Mouse (Mus musculus) forebrain, embryonic 16.5 days (tissue): ENCODE measurements around the gene Lipa. TPM values are rescaled to one million over a fixed set of nuclear protein-coding genes. Genes with fewer than 3 reads are reported as not detected.

Experiments used
- ATAC-seq: fragments of 200-750 bp; cut with Nextera tagmentation; 2 replicates; pipeline ENCODE4 v1.8.0; 2017; ENCODE audit warnings: mild to moderate bottlenecking, moderate library complexity
- H3K27ac ChIP-seq: fragments of 300-500 bp; sonication (generic); 2 replicates; pipeline ENCODE4 v1.5.1; 2014; ENCODE audit warnings: low read length, control low read depth
- H3K27me3 ChIP-seq: fragments of 300-500 bp; sonication (generic); replicated peaks from 2 replicates; pipeline ENCODE4 v1.6.1; 2014; ENCODE audit warnings: low read length; ENCODE audit not compliant: control insufficient read depth, insufficient read depth
- H3K36me3 ChIP-seq: fragments of 300-500 bp; sonication (generic); 2 replicates; pipeline ENCODE4 v1.6.1; 2014; ENCODE audit not compliant: control insufficient read depth, insufficient read depth
- H3K4me1 ChIP-seq: fragments of 300-500 bp; sonication (generic); replicated peaks from 2 replicates; pipeline ENCODE4 v1.6.1; 2014; ENCODE audit warnings: low read length; ENCODE audit not compliant: control insufficient read depth, insufficient read depth
- H3K4me2 ChIP-seq: fragments of 300-500 bp; sonication (generic); 2 replicates; pipeline ENCODE4 v1.6.1; 2014; ENCODE audit warnings: mild to moderate bottlenecking, low read length, control low read depth
- H3K4me3 ChIP-seq: fragments of 300-500 bp; sonication (generic); replicated peaks from 2 replicates; pipeline ENCODE4 v1.5.1; 2014; ENCODE audit warnings: mild to moderate bottlenecking, low read length, control low read depth
- H3K9ac ChIP-seq: fragments of 300-500 bp; sonication (generic); replicated peaks from 2 replicates; pipeline ENCODE4 v1.6.1; 2014; ENCODE audit warnings: low read depth, low read length, control low read depth
- H3K9me3 ChIP-seq: fragments of 300-500 bp; sonication (generic); 2 replicates; pipeline ENCODE4 v1.6.1; 2016; ENCODE audit warnings: low read length; ENCODE audit not compliant: control insufficient read depth
- WGBS: fragments of 180-500 bp; shearing (Covaris S2); extraction: QIAGEN DNeasy Blood & Tissue Kit; methylation state at CpG from one replicate; pipeline ENCODE4 v1.1.7; 2014; 5-methylcytosine and 5-hydroxymethylcytosine counted together
- polyA plus RNA-seq: library from polyadenylated mRNA; unstranded; fragments of >200 nt; fragmentation: Nextera tagmentation; extraction: Ambion mirVana; gene quantifications from 2 replicates; pipeline ENCODE4 v1.2.1, GENCODE M21; 2015

Lipa gene
- polyA plus RNA-seq, 1 experiment from 2014 or later, result 14.2 TPM

DNA sequence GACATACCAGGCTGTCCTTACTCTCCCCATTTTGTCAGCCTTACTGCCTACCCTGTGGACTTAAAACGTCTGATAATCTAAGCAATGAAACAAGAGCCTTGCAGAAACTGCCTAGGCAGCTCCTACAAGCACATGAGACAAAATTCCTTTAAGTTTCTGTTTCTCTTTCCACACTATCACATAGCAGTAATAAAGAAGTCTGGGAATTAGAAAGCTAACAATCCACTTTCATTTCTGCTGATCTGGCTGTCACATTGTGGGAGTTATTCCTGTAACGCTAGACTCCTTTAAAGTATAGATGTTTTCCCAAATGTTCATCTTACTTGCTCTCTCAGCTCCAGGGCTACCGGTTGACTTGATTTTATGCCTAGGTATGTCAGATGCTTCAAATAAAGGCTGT, 26.2 kb upstream of the Lipa start:
- WGBS, result 80% methylated on average over 3 of the region's 3 CpGs
- Histone ChIP-seq H3K36me3 (no peaks in the 10 kb centered on the region), H3K4me1 (peaks cover 8% of the 10 kb centered on the region; the same call in 1 of the 2 replicates), H3K9me3 (no peaks in the 10 kb centered on the region), H3K27ac (no peak overlapping the region), H3K4me3 (no peak overlapping the region), H3K4me2 (no peak overlapping the region), H3K9ac (no peak overlapping the region), H3K27me3 (no peaks in the 10 kb centered on the region)
- ATAC-seq, result no peak

DNA sequence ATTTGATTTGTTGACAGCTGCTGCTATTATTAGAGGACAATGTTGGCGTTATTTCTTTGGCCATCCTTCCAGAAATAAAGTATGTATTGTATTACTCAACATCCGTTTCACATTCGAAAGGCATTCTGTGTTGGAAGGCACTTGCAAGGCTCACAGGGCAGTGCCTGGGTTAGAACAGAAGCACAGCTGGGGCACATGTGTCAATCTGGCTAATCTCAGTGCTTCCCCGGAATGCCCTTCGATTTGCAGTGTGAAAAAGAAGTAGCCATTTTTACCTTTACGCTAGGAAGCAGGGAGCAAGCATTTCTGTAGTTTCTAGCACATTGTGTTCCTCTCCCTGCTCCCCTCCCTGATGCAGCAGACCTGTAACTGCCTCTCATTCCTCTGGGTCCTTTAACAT, 25.7 kb upstream of the Lipa start:
- Histone ChIP-seq H3K36me3 (no peaks in the 10 kb centered on the region), H3K4me3 (no peak overlapping the region), H3K27me3 (no peaks in the 10 kb centered on the region), H3K4me1 (peaks cover 8% of the 10 kb centered on the region; the same call in 1 of the 2 replicates), H3K27ac (no peak overlapping the region), H3K9me3 (no peaks in the 10 kb centered on the region), H3K9ac (no peak overlapping the region), H3K4me2 (no peak overlapping the region)
- WGBS, result 57% methylated on average over 6 of the region's 6 CpGs
- no peak for ATAC-seq

DNA sequence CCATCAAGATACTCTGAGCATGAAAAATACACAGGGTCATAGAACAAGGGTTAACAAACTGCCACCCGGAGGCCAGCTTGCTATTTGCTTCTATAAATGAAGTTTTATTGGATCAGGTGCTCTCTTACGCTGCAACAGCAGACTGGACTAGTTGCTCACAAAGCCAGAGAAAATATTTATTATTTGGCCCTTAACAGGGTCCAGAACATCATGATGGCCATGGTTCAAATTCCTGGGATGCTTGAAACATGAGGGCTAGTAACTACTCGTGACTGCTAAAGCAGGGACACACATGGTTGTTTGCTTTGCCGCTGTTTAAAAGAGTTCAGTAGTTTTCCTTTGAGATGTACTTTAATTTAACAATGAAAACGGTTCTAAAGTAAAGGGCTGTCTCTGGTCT, 24.7 kb upstream of the Lipa start:
- no peaks in the 10 kb centered on the region for H3K27me3 ChIP-seq
- 0 out of 2 replicates have a peak overlapping the region, but pooled peaks have one; percentile 0 for H3K4me3 ChIP-seq
- ATAC-seq, result no peak
- no peak overlapping the region for H3K27ac ChIP-seq
- H3K9ac ChIP-seq, result no peak overlapping the region
- no peaks in the 10 kb centered on the region for H3K9me3 ChIP-seq
- no peaks in the 10 kb centered on the region for H3K36me3 ChIP-seq
- 61% methylated on average over 5 of the region's 5 CpGs for WGBS
- H3K4me2 ChIP-seq, result peak overlapping the region; percentile 3; the same call in 1 of the 2 replicates
- peaks cover 8% of the 10 kb centered on the region; the same call in 1 of the 2 replicates for H3K4me1 ChIP-seq

DNA sequence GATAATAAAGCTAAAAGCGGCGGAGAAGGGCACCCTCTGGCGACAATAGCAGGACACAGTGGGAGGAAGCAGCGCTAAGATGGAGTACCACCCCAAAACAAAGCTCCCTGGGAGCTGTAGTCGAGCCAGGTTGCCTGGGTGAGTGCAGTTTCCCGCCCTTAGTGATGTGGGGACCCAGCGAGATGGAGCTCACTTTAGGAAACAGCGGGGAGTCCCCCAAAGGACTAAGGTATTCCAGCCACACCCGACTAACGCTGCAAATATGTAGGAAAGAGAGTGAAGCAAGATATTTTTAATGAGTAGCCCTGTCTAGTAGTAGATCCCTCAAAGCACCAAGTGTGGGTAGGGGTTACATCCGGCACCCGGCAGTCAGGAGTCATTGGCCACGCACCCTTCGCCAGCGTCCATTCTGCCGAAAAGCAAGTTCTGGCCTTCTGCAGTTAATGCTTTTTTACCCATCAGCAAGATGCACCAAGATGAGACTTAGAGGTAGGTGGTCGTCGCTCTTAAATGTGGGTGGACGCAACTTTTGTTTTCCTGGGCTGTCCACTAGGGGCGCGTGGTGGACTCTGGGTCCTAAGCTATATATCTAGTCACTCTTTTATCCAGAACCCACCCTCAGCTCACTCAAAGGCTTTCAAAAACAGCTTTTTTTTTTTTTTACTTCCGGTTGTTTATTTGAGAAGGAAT, 23.4 kb upstream of the Lipa start, which contains the start of gene Ifit2:
Ifit2 (plus strand) TSS at position 161 of the 690 bp plus-strand sequence.
- H3K4me1 ChIP-seq, result peaks cover 8% of the 10 kb centered on the region; the same call in 1 of the 2 replicates
- H3K27ac ChIP-seq, result peak within 1 kb of the TSS; percentile 74
- H3K36me3 ChIP-seq, result no peaks in the 10 kb centered on the region
- peak; percentile 99 for ATAC-seq
- H3K9ac ChIP-seq, result peak within 1 kb of the TSS; percentile 55
- H3K9me3 ChIP-seq, result no peaks in the 10 kb centered on the region
- under 1% methylated on average over 22 of the region's 22 CpGs for WGBS
- peak within 1 kb of the TSS; percentile 77 for H3K4me2 ChIP-seq
- peak within 1 kb of the TSS; percentile 65 for H3K4me3 ChIP-seq
- no peaks in the 10 kb centered on the region for H3K27me3 ChIP-seq

DNA sequence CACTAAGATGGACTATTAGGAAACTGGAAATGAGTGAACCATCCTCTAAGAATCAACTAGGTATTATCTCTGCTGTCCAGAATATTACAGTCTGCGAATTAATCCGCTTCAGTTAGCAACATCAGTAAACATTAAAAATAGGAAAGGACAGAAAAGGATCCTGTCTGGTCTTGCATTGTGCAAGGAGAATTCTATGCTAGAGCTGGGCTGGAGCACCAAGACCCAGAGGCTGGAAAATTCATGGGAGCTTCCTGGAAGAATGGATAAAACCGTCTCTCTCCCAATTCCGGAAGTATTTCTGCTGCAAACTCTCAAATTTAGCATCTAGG, 22.9 kb upstream of the Lipa start:
- Histone ChIP-seq H3K4me2 (peak overlapping the region; percentile 77), H3K27me3 (no peaks in the 10 kb centered on the region), H3K9me3 (no peaks in the 10 kb centered on the region), H3K36me3 (no peaks in the 10 kb centered on the region), H3K4me1 (peaks cover 8% of the 10 kb centered on the region; the same call in 1 of the 2 replicates), H3K9ac (peak overlapping the region; percentile 55), H3K4me3 (peak overlapping the region; percentile 65), H3K27ac (peak overlapping the region; percentile 74)
- ATAC-seq, result no peak
- WGBS, result 34% methylated on average over 4 of the region's 4 CpGs

DNA sequence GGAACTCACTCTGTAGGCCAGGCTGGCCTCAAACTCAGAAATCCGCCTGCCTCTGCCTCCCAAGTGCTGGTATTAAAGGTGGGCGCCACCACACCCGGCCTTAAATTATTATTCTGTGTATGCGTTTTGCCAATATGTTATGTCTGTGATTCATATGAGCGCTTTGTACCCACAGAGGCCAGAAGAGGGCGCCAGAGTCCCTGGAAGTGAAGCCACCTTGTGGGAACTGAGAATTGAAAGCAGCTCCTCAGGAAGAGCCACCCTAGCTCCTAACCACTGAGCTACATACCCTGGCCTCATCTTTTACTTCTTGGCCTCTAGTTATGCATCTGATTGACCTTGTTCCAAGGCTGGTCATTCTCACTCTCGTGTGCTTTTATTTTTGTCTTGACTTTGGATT, 20.7 kb upstream of the Lipa start:
- Histone ChIP-seq H3K9ac (no peak overlapping the region), H3K27ac (no peak overlapping the region), H3K27me3 (no peaks in the 10 kb centered on the region), H3K9me3 (no peaks in the 10 kb centered on the region), H3K36me3 (no peaks in the 10 kb centered on the region), H3K4me1 (peaks cover 8% of the 10 kb centered on the region; the same call in 1 of the 2 replicates), H3K4me3 (no peak overlapping the region), H3K4me2 (no peak overlapping the region)
- WGBS, result 28% methylated on average over 7 of the region's 7 CpGs
- ATAC-seq, result no peak

DNA sequence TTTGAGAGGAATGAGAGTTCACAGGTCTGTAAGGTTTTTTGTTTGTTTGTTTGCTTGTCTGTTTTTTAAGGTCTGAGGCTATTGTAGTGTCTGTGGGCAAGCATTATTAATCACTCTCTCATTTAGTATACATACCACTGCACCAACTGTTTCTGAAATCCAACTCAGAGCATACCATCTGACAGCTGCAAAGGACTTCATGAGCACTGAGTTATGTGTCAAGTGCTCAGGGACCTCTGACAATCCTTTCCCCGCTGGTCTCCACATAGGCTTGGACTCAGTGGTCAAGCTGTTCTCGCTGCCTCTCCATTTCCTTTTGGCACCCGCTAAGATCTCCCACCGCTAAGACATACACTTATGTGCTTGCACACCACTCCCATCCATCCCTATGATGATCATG, 18.9 kb upstream of the Lipa start:
- no peak overlapping the region for H3K9ac ChIP-seq
- 0 out of 2 replicates have a peak, but pooled peaks cover 2% of the 10 kb centered on the region for H3K4me1 ChIP-seq
- H3K4me3 ChIP-seq, result no peak overlapping the region
- no peak overlapping the region for H3K27ac ChIP-seq
- H3K27me3 ChIP-seq, result no peaks in the 10 kb centered on the region
- WGBS, result 93% methylated on average over 4 of the region's 4 CpGs
- H3K36me3 ChIP-seq, result no peaks in the 10 kb centered on the region
- ATAC-seq, result no peak
- H3K9me3 ChIP-seq, result no peaks in the 10 kb centered on the region
- H3K4me2 ChIP-seq, result no peak overlapping the region

DNA sequence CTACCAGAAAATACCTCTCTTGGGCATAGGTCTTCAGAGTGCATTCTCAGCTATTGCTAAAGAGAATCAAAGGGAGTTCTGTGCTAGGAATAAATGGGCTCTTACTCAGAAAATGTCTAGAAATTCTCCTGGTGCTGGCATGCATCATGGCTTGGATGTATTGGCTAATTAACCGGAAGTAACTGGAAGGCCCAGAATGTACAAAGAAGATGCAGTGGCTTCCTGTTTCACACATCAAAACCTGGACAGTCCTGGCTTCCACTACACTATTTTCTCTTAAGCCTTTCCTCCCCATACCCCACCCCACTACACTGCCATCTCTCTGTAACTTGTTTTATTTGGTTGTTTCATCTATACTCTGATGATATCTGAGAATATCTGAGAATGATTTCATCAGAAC, 12.1 kb upstream of the Lipa start:
- ATAC-seq, result no peak
- no peak overlapping the region for H3K4me3 ChIP-seq
- 81% methylated on average over 1 of the region's 1 CpGs for WGBS

DNA sequence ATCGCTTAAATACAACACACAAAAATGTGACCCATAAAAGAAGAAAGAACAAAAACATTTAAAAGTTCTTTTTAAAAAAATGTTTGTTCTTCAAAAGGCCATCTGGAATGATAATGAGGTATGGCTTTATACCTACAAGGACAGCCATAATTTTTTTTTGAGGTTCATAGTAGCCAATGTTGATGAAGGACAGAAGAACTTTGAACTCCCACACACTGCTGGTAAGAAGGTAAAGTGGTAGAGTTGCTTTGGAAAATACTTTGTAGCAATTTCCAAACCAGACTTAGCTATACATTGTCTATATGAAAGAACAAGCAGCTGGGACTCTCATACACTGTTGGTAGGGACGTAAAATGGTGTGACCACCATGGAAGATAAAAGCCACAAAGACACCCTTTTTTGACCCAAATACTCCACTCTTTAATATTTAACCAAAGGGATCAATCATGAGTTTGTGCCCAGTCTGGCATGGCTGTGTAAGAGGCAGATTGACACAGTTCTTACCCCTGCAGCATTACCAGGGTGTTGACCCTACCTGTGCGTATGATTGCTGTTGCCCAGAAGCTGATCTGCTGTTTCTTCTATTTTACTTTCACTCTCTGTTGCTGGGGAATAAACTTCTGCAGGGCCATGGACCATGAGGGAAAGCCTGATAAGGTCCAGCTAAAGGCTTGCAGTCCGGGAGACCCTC, 4.9 kb upstream of the Lipa start:
- H3K4me2 ChIP-seq, result no peak overlapping the region
- no peak for ATAC-seq
- H3K4me3 ChIP-seq, result no peak overlapping the region
- no peaks in the 10 kb centered on the region for H3K9me3 ChIP-seq
- WGBS, result 95% methylated on average over 4 of the region's 4 CpGs
- H3K27ac ChIP-seq, result no peak overlapping the region
- H3K4me1 ChIP-seq, result peaks cover 2% of the 10 kb centered on the region; the same call in 1 of the 2 replicates
- H3K36me3 ChIP-seq, result no peaks in the 10 kb centered on the region
- H3K9ac ChIP-seq, result no peak overlapping the region
- H3K27me3 ChIP-seq, result no peaks in the 10 kb centered on the region

More for the DNA sequence above, 12.1 kb upstream of the Lipa start:
- Histone ChIP-seq H3K9ac (no peak overlapping the region), H3K9me3 (no peaks in the 10 kb centered on the region), H3K4me2 (no peak overlapping the region), H3K27ac (no peak overlapping the region), H3K27me3 (no peaks in the 10 kb centered on the region), H3K36me3 (no peaks in the 10 kb centered on the region), H3K4me1 (no peaks in the 10 kb centered on the region)
